Mouse (Mus musculus) embryonic facial prominence, embryonic 11.5 days (tissue): ENCODE results near the gene Plekhh2. TPM values are rescaled to one million over a fixed set of nuclear protein-coding genes. Genes with fewer than 3 reads are reported as not detected.

ENCODE experiments used
- ATAC-seq: fragments of 200-750 bp; cut with Nextera tagmentation; replicated peaks from 2 replicates; pipeline ENCODE4 v1.8.0; 2017; ENCODE audit warnings: low read depth; ENCODE audit not compliant: insufficient number of reproducible peaks, low FRiP score, low TSS enrichment
- DNase-seq: peaks from one replicate; pipeline ENCODE4 v3.0.0-alpha.2; 2015; ENCODE audit warnings: low spot score
- H3K27ac ChIP-seq: fragments of 300-500 bp; sonication (generic); replicated peaks from 2 replicates; pipeline ENCODE4 v1.5.1; 2014; ENCODE audit warnings: mild to moderate bottlenecking, low read depth, low read length, control low read depth
- H3K27me3 ChIP-seq: fragments of 300-500 bp; sonication (generic); 2 replicates; pipeline ENCODE4 v1.6.1; 2014; ENCODE audit warnings: mild to moderate bottlenecking, low read length, moderate library complexity, mixed read lengths; ENCODE audit not compliant: control insufficient read depth, insufficient read depth
- H3K36me3 ChIP-seq: fragments of 300-500 bp; sonication (generic); replicated peaks from 2 replicates; pipeline ENCODE4 v1.6.1; 2014; ENCODE audit warnings: low read depth, mild to moderate bottlenecking, low read length, moderate library complexity, mixed read lengths; ENCODE audit not compliant: control insufficient read depth, insufficient read depth
- H3K4me1 ChIP-seq: fragments of 300-500 bp; sonication (generic); 2 replicates; pipeline ENCODE4 v1.6.1; 2014; ENCODE audit warnings: low read length, mixed read lengths; ENCODE audit not compliant: control insufficient read depth, insufficient read depth
- H3K4me2 ChIP-seq: fragments of 300-500 bp; sonication (generic); 2 replicates; pipeline ENCODE4 v1.6.1; 2014; ENCODE audit warnings: low read depth, mild to moderate bottlenecking, control low read depth, low read length, moderate library complexity
- H3K4me3 ChIP-seq: fragments of 300-500 bp; sonication (generic); 2 replicates; pipeline ENCODE4 v1.5.1; 2014; ENCODE audit warnings: low read depth, low read length, control low read depth
- H3K9ac ChIP-seq: fragments of 300-500 bp; sonication (generic); replicated peaks from 2 replicates; pipeline ENCODE4 v1.6.1; 2014; ENCODE audit warnings: mild to moderate bottlenecking, control low read depth, low read length
- H3K9me3 ChIP-seq: fragments of 300-500 bp; sonication (generic); replicated peaks from 2 replicates; pipeline ENCODE4 v1.6.1; 2016; ENCODE audit warnings: mild to moderate bottlenecking, low read length, inconsistent platforms, mixed read lengths; ENCODE audit not compliant: control insufficient read depth
- WGBS: fragments of 180-500 bp; shearing (Covaris S2); extraction: QIAGEN DNeasy Blood & Tissue Kit; methylation state at CpG from one replicate; pipeline ENCODE4 v1.1.7; 2014; 5-methylcytosine and 5-hydroxymethylcytosine counted together
- polyA plus RNA-seq: library from polyadenylated mRNA; unstranded; fragments of >200 nt; fragmentation: Nextera tagmentation; extraction: Ambion mirVana; gene quantifications from 2 replicates; pipeline ENCODE4 v1.2.1, GENCODE M21; 2014

Gene Plekhh2
- polyA plus RNA-seq, 1 experiment from 2014 or later = 5.1 TPM

DNA sequence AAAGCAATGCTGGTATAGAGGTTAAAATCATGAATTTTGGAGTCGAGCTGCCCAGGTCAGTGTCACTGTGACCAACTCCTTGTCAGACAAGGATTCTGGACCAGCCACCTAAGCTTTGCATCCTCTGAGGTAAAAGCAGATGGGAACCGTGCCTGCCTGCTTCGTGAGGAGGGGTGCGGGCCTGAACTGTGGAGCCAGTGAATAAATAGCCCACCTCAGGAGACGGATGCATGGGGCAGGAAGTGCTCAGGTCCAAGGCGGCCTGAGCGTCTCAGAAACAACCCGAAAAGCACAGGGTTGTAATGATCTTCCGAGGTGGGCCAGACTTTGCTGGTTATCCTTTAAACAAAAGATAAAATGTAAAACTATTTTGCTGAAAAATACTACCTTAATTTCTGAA lies 133.4 kb downstream of the Plekhh2 start:
- WGBS = 15% methylated on average over 9 of the region's 9 CpGs
- H3K4me3 ChIP-seq = no peak overlapping the region
- no peak for ATAC-seq
- H3K4me1 ChIP-seq = no peaks in the 10 kb centered on the region
- no peaks in the 10 kb centered on the region for H3K36me3 ChIP-seq
- H3K4me2 ChIP-seq = no peak overlapping the region
- H3K27me3 ChIP-seq = no peaks in the 10 kb centered on the region
- no peak overlapping the region for H3K27ac ChIP-seq
- no peaks in the 10 kb centered on the region for H3K9me3 ChIP-seq
- no peak overlapping the region for H3K9ac ChIP-seq
- no peak for DNase-seq

GRCm38 (mm10) chr17:84645894-84646293 lies 134.2 kb downstream of the Plekhh2 start:
- Histone ChIP-seq H3K36me3 (no peaks in the 10 kb centered on the region), H3K4me1 (no peaks in the 10 kb centered on the region), H3K9ac (no peak overlapping the region), H3K27ac (no peak overlapping the region), H3K4me3 (no peak overlapping the region), H3K9me3 (no peaks in the 10 kb centered on the region), H3K27me3 (no peaks in the 10 kb centered on the region), H3K4me2 (no peak overlapping the region)
- DNase-seq (no peak), ATAC-seq (no peak; the same call in 1 of the 2 replicates)
- 34% methylated on average over 3 of the region's 7 CpGs for WGBS

DNA sequence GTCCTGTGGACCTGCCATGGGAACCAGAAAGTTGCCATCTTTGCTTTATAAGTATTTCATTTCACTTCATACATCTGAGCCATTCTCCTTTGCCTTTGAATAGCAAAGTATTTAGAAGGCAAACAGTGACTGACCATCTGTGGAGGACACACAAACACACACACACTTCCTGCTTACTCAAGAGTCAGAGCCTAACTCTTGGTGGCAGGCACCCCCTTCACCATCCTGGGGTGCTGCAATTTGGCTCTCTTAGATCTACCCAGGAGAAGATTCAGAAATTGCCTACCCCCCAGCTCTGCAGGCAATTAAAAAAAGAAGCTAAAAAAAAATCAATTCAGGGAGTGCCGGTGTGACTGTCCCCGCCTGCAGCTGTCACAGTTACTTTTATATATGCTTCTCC lies 134.8 kb downstream of the Plekhh2 start:
- ATAC-seq (no peak), DNase-seq (no peak)
- 67% methylated on average over 2 of the region's 2 CpGs for WGBS
- no peak overlapping the region for H3K4me2 ChIP-seq
- no peaks in the 10 kb centered on the region for H3K36me3 ChIP-seq
- no peaks in the 10 kb centered on the region for H3K4me1 ChIP-seq
- H3K27ac ChIP-seq = no peak overlapping the region
- H3K9ac ChIP-seq = no peak overlapping the region
- H3K4me3 ChIP-seq = no peak overlapping the region
- H3K27me3 ChIP-seq = no peaks in the 10 kb centered on the region; the same call in 1 of the 2 replicates
- no peaks in the 10 kb centered on the region for H3K9me3 ChIP-seq

- Histone ChIP-seq H3K27me3 (no peaks in the 10 kb centered on the region; the same call in 1 of the 2 replicates), H3K4me2 (no peak overlapping the region), H3K27ac (no peak overlapping the region), H3K4me3 (no peak overlapping the region), H3K9me3 (no peaks in the 10 kb centered on the region), H3K36me3 (no peaks in the 10 kb centered on the region), H3K9ac (no peak overlapping the region), H3K4me1 (no peaks in the 10 kb centered on the region)
- no peak for DNase-seq
- no peak for ATAC-seq
- 95% methylated on average over 4 of the region's 4 CpGs for WGBS
These were observed 135.9 kb downstream of the Plekhh2 start for GRCm38 (mm10) chr17:84647630-84648029.

DNA sequence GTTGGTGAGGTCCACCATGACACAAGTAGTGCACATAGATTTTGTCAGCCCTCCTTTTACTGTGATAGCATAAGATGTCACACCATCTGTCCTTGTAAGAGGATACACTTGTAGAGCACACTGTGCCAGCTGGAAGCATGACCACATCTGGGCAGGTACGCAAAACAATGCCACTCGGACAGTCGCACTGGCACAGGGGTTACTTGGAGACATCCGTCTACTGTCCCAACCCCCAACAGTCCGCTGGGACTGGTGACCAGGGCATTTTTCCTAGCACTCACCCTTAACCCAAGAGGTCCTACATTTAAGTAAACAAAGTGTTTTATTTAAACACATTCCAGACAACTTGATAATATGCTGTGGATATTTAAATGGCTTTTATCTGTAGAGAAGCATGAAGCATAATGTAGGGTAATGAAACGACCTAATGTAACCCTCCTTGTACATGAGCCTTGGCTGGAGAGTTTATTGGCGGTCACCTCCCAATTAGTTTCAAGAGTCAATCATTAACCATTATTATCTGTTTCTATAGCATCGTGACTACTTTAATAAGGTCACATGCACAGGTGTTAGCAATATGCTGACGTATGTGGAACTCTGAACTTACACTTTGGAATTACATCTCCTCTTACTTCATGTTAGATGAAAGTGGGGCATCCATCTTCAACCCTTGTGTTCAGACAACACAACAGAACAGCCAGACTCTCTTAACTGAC lies 138.8 kb downstream of the Plekhh2 start:
- DNase-seq = no peak
- 81% methylated on average over 9 of the region's 9 CpGs for WGBS
- Histone ChIP-seq H3K36me3 (no peaks in the 10 kb centered on the region), H3K4me1 (no peaks in the 10 kb centered on the region), H3K9me3 (no peaks in the 10 kb centered on the region), H3K4me2 (no peak overlapping the region), H3K4me3 (no peak overlapping the region), H3K27me3 (no peaks in the 10 kb centered on the region; the same call in 1 of the 2 replicates), H3K27ac (no peak overlapping the region), H3K9ac (no peak overlapping the region)
- ATAC-seq = no peak

DNA sequence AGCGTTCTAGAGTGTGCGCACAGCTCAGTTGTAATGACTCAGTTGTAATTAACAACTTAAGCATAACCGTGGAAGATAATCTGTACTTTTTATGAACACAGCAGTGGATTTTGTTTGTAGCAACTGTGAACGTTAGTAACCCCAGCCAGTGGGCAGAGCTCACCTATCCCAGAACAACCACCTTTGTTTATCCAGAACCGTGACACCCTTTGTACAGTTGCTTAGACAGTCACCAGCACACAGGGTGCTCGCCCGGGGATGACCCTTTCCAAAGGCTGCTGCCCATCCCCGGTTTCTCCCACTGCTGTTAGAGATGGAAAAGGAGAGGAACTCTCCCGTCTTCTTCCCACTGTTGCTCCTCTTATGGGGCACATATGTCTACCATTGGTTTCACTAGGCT lies 141.8 kb downstream of the Plekhh2 start:
- Histone ChIP-seq H3K9ac (no peak overlapping the region), H3K36me3 (no peaks in the 10 kb centered on the region), H3K27ac (no peak overlapping the region), H3K9me3 (no peaks in the 10 kb centered on the region), H3K4me1 (peaks cover 2% of the 10 kb centered on the region; the same call in 1 of the 2 replicates), H3K27me3 (no peaks in the 10 kb centered on the region; the same call in 1 of the 2 replicates), H3K4me2 (no peak overlapping the region), H3K4me3 (no peak overlapping the region)
- WGBS = 87% methylated on average over 9 of the region's 9 CpGs
- ATAC-seq (no peak), DNase-seq (no peak)

GRCm38 (mm10) chr17:84656205-84656604 lies 144.5 kb downstream of the Plekhh2 start:
- no peak overlapping the region for H3K27ac ChIP-seq
- ATAC-seq (no peak; the same call in 1 of the 2 replicates), DNase-seq (no peak)
- H3K27me3 ChIP-seq = no peaks in the 10 kb centered on the region; the same call in 1 of the 2 replicates
- no peaks in the 10 kb centered on the region for H3K9me3 ChIP-seq
- H3K4me2 ChIP-seq = no peak overlapping the region
- H3K4me1 ChIP-seq = peaks cover 2% of the 10 kb centered on the region; the same call in 1 of the 2 replicates
- no peaks in the 10 kb centered on the region for H3K36me3 ChIP-seq
- no peak overlapping the region for H3K9ac ChIP-seq
- H3K4me3 ChIP-seq = no peak overlapping the region
- WGBS = 69% methylated on average over 5 of the region's 5 CpGs

- Histone ChIP-seq H3K36me3 (no peaks in the 10 kb centered on the region), H3K9me3 (no peaks in the 10 kb centered on the region), H3K4me2 (no peak overlapping the region), H3K4me1 (peaks cover 2% of the 10 kb centered on the region; the same call in 1 of the 2 replicates), H3K27ac (no peak overlapping the region), H3K9ac (no peak overlapping the region), H3K27me3 (no peaks in the 10 kb centered on the region), H3K4me3 (no peak overlapping the region)
- DNase-seq = no peak
- 73% methylated on average over 19 of the region's 19 CpGs for WGBS
- no peak for ATAC-seq
These were observed 145.1 kb downstream of the Plekhh2 start for GRCm38 (mm10) chr17:84656653-84657421.
